Mouse (Mus musculus) CH12.LX (cell line): ENCODE results near the gene Lima1.

ENCODE experiments used
- CTCF ChIP-seq, 2 experiments: IDR thresholded peaks in 1 of 2; conservative IDR thresholded peaks in 1 of 2; 2 replicates each; pipeline ENCODE4 v1.5.1; 2011 to 2012; ENCODE audit warnings: low read depth in 2 of 2, low read length in 2 of 2, improper control_type of control experiment in 1 of 2, inconsistent platforms in 1 of 2, mild to moderate bottlenecking in 1 of 2, moderate library complexity in 1 of 2
- MEF2A ChIP-seq: IDR thresholded peaks from 2 replicates; pipeline ENCODE4 v1.6.1; 2014; ENCODE audit warnings: low read depth, mild to moderate bottlenecking, inconsistent platforms, low read length, improper control_type of control experiment, borderline replicate concordance
- POLR2A ChIP-seq: IDR thresholded peaks from 2 replicates; pipeline ENCODE4 v1.6.1; 2011; ENCODE audit warnings: low read depth, mild to moderate bottlenecking, improper control_type of control experiment, low read length
- SIN3A ChIP-seq: IDR thresholded peaks from 2 replicates; pipeline ENCODE4 v1.6.1; 2012; ENCODE audit warnings: low read length, improper control_type of control experiment, inconsistent platforms
- ZMIZ1 ChIP-seq: IDR thresholded peaks from 2 replicates; pipeline ENCODE4 v1.6.1; 2012; ENCODE audit warnings: low read depth, mild to moderate bottlenecking, inconsistent platforms, low read length, improper control_type of control experiment

- TF ChIP-seq CTCF (conservative IDR thresholded peaks at IDR 0.05 in 1 of 2, IDR thresholded peaks at IDR 0.05 in 1 of 2; ENCODE audit: low read depth in 2 of 2, low read length in 2 of 2) (no peak), ZMIZ1 (no peak), MEF2A (no peak), POLR2A (no peak), SIN3A (no peak)
These were observed 138.6 kb downstream of the Lima1 start for GRCm38 (mm10) chr15:99736675-99737074.
